10 mouse cellular contexts compared by ENCODE assay signal in genomic region chr1:155777641-155778625, GRCm38 (mm10). TPM values are rescaled to one million over a fixed set of nuclear protein-coding genes. Genes with fewer than 3 reads are reported as not detected.
DNase-seq lines count a peak whose midpoint lies in the region; ATAC-seq and TF ChIP-seq lines count a peak whose summit lies in the region.
"Had no signal": no experiment of that assay in that cellular context is flagged by ENCODE, and none has a peak within 500 bp of the region (broad histone marks: within the 10 kb centered on the region; RNA-seq: fewer than 3 reads in every experiment).

No protein-coding gene starts in this region.

- H3K27me3 ChIP-seq in liver, adult 2 months (ENCODE audit: control insufficient read depth, insufficient read depth, low read length), result no peaks in the 10 kb centered on the region
- no peaks in the 10 kb centered on the region for H3K27me3 ChIP-seq in kidney, adult 2 months (replicated peaks; ENCODE audit: control insufficient read depth, insufficient read depth, low read length)
- no peaks in the 10 kb centered on the region for H3K27me3 ChIP-seq in liver, embryonic 13.5 days
- H3K27me3 ChIP-seq in stomach, postnatal 0 days (ENCODE audit: control insufficient read depth, insufficient read depth, low read length), result no peaks in the 10 kb centered on the region

- peak; percentile 37 for ATAC-seq in liver, embryonic 13.5 days (ENCODE audit: low read depth)
- ATAC-seq in stomach, postnatal 0 days (ENCODE audit: low FRiP score, low TSS enrichment), result peak; percentile 81

- no peaks in the 10 kb centered on the region for H3K79me2 ChIP-seq in liver, adult 2 months (ENCODE audit: control insufficient read depth, insufficient read depth, low read length)

- DNase-seq in liver, adult 2 months (ENCODE audit: extremely low read depth, low read depth, low spot score), result peak; percentile 69
- no peak for DNase-seq in liver
- peak; percentile 82 for DNase-seq in kidney, adult 2 months
- DNase-seq in liver, embryonic 13.5 days, result no peak
- peak; percentile 74 for DNase-seq in stomach, postnatal 0 days (ENCODE audit: low spot score)
- DNase-seq in lung, postnatal 4 days, result no peak
- DNase-seq in right cerebral cortex, postnatal 25 days, result no peak
- DNase-seq: cerebellum, adult 2 months had no signal

- H3K4me3 ChIP-seq in liver, adult 2 months (ENCODE audit: insufficient read depth, low read depth, low read length), result no peak overlapping the region
- no peak overlapping the region for H3K4me3 ChIP-seq in kidney, adult 2 months (ENCODE audit: insufficient read depth, low read depth, low read length)
- no peak overlapping the region for H3K4me3 ChIP-seq in liver, embryonic 13.5 days (replicated peaks)
- H3K4me3 ChIP-seq in stomach, postnatal 0 days (ENCODE audit: low read depth, low read length), result no peak overlapping the region
- H3K4me3 ChIP-seq: heart, embryonic 12.5 days had no signal

- H3K4me2 ChIP-seq in liver, embryonic 13.5 days, result no peak overlapping the region
- no peak overlapping the region for H3K4me2 ChIP-seq in stomach, postnatal 0 days (replicated peaks; ENCODE audit: low read depth)
- H3K4me2 ChIP-seq: heart, embryonic 12.5 days had no signal

- TF ChIP-seq CTCF in liver, adult 2 months (IDR thresholded peaks at IDR 0.05; ENCODE audit: low read depth, low read length), result no peak
- no peak for TF ChIP-seq CTCF in kidney, adult 2 months (conservative IDR thresholded peaks at IDR 0.05; ENCODE audit: insufficient read depth, insufficient read length, low read depth, low read length)
- no peak for TF ChIP-seq CTCF in stomach, postnatal 0 days (IDR thresholded peaks at IDR 0.05; ENCODE audit: low read depth)

- H3K9ac ChIP-seq in liver, adult 2 months (ENCODE audit: low read depth, low read length), result no peak overlapping the region
- no peak overlapping the region for H3K9ac ChIP-seq in liver, embryonic 13.5 days
- no peak overlapping the region for H3K9ac ChIP-seq in stomach, postnatal 0 days (ENCODE audit: low read length)
- H3K9ac ChIP-seq: heart, embryonic 12.5 days had no signal

- H3K27ac ChIP-seq in liver, adult 2 months (replicated peaks; ENCODE audit: insufficient read depth, low read depth, low read length), result no peak overlapping the region
- H3K27ac ChIP-seq in kidney, adult 2 months (ENCODE audit: insufficient read depth, low read depth, low read length), result no peak overlapping the region
- no peak overlapping the region for H3K27ac ChIP-seq in liver, embryonic 13.5 days
- 0 out of 2 replicates have a peak overlapping the region, but pooled peaks have one; percentile 40 for H3K27ac ChIP-seq in stomach, postnatal 0 days (replicated peaks)
- H3K27ac ChIP-seq: macrophage had no signal

- H3K4me1 ChIP-seq in liver, adult 2 months (ENCODE audit: control insufficient read depth, insufficient read depth, low read length), result peaks cover 4% of the 10 kb centered on the region; the same call in 1 of the 2 replicates
- no peaks in the 10 kb centered on the region for H3K4me1 ChIP-seq in kidney, adult 2 months (ENCODE audit: control insufficient read depth, insufficient read depth, low read length)
- H3K4me1 ChIP-seq in liver, embryonic 13.5 days (replicated peaks), result peaks cover 4% of the 10 kb centered on the region; the same call in 1 of the 2 replicates
- no peaks in the 10 kb centered on the region for H3K4me1 ChIP-seq in stomach, postnatal 0 days (replicated peaks; ENCODE audit: control insufficient read depth, insufficient read depth)
- H3K4me1 ChIP-seq: heart, embryonic 12.5 days had no signal

- no peak for TF ChIP-seq EP300 in stomach, postnatal 0 days (optimal IDR thresholded peaks at IDR 0.05)

- peaks cover 42% of the 10 kb centered on the region for H3K36me3 ChIP-seq in liver, adult 2 months (ENCODE audit: control insufficient read depth, insufficient read depth, low read length)
- no peaks in the 10 kb centered on the region for H3K36me3 ChIP-seq in kidney, adult 2 months (ENCODE audit: control insufficient read depth, insufficient read depth, low read length)
- H3K36me3 ChIP-seq in liver, embryonic 13.5 days, result peaks cover 37% of the 10 kb centered on the region
- peaks cover 28% of the 10 kb centered on the region for H3K36me3 ChIP-seq in stomach, postnatal 0 days (ENCODE audit: control insufficient read depth, insufficient read depth, low read length)

- 47% methylated on average over 14 of the region's 14 CpGs for WGBS in liver, adult 2 months
- 59% methylated on average over 14 of the region's 14 CpGs for WGBS in kidney, adult 2 months
- 53% methylated on average over 14 of the region's 14 CpGs for WGBS in liver, embryonic 13.5 days (ENCODE audit: insufficient replicate concordance)
- WGBS in stomach, postnatal 0 days, result 55% methylated on average over 14 of the region's 14 CpGs

- H3K9me3 ChIP-seq in liver, embryonic 13.5 days (replicated peaks), result no peaks in the 10 kb centered on the region
- no peaks in the 10 kb centered on the region for H3K9me3 ChIP-seq in stomach, postnatal 0 days (ENCODE audit: control insufficient read depth, low read length)

- TF ChIP-seq POLR2A in liver, adult 2 months (IDR thresholded peaks at IDR 0.05; ENCODE audit: extremely low read depth, insufficient read depth, low read length), result no peak
- TF ChIP-seq POLR2A in kidney, adult 2 months (IDR thresholded peaks at IDR 0.05; ENCODE audit: low read depth, low read length), result no peak

RNA-seq across cellular contexts. Expression of gene Lhx4, which starts 26.4 kb away (rescaled TPM):
- total RNA-seq in liver, adult 2 months (2014; rRNA removed), result not detected in 2 replicates
- polyA plus RNA-seq in liver, adult 2 months (2012; rRNA removed), result not detected in 2 replicates
- not detected in 2 replicates for polyA plus RNA-seq in kidney, adult 2 months (2012; rRNA removed)
- polyA plus RNA-seq in liver, embryonic 13.5 days (2015; fragmentation: Nextera tagmentation; extraction: Ambion mirVana), result 0.02 TPM in 1 of 2 replicates, not detected in the other
- 0.04 and 0.10 TPM in 2 replicates for polyA plus RNA-seq in stomach, postnatal 0 days (2015; fragmentation: Nextera tagmentation; extraction: Ambion mirVana)
- polyA plus RNA-seq: heart, embryonic 12.5 days; macrophage had no signal

RNA-seq across cellular contexts. Expression of gene Qsox1, which starts 34.8 kb away (rescaled TPM):
- total RNA-seq in liver, adult 2 months (2014; rRNA removed), result 221 and 249 TPM in 2 replicates
- polyA plus RNA-seq in liver, adult 2 months (2012; rRNA removed), result 475 and 543 TPM in 2 replicates
- 30.6 and 32.8 TPM in 2 replicates for polyA plus RNA-seq in kidney, adult 2 months (2012; rRNA removed)
- polyA plus RNA-seq in liver, embryonic 13.5 days (2015; fragmentation: Nextera tagmentation; extraction: Ambion mirVana), result 20.5 and 21.4 TPM in 2 replicates
- polyA plus RNA-seq in stomach, postnatal 0 days (2015; fragmentation: Nextera tagmentation; extraction: Ambion mirVana), result 95.7 and 98.0 TPM in 2 replicates

Comparison
In these comparisons a context has a peak if more than half of its experiments do, and no peak if none do; other contexts are left out.
1. DNase-seq: peak in liver, adult 2 months (single experiment), kidney, adult 2 months (single experiment) and stomach, postnatal 0 days (single experiment); none in liver (single experiment), liver, embryonic 13.5 days (single experiment), lung, postnatal 4 days (0 of 2) and right cerebral cortex, postnatal 25 days (single experiment).